Mouse (Mus musculus) heart, adult 2 months (tissue): Measurements from ENCODE around the gene Mxd4.

ENCODE experiments used
- CTCF ChIP-seq: fragments of 200-600 bp; IDR thresholded peaks from 2 replicates; pipeline ENCODE4 v1.8.1; 2022; ENCODE audit warnings: antibody characterized with exemption, mild to moderate bottlenecking, moderate library complexity
- EP300 ChIP-seq: fragments of 200-500 bp; IDR thresholded peaks from 2 replicates; pipeline ENCODE4 v1.6.1; 2011; ENCODE audit warnings: low read depth, low read length, control low read depth; ENCODE audit not compliant: insufficient read depth
- POLR2A ChIP-seq: fragments of 200-500 bp; IDR thresholded peaks from 2 replicates; pipeline ENCODE4 v1.6.1; 2011; ENCODE audit warnings: mild to moderate bottlenecking, low read depth, low read length, control low read depth; ENCODE audit not compliant: insufficient read depth

- TF ChIP-seq CTCF (no peak), POLR2A (no peak), EP300 (no peak)
Measured at GRCm38 (mm10) chr5:34233221-34233515, 45.6 kb upstream of the Mxd4 start.
